Mouse (Mus musculus) spleen, postnatal 14 days (tissue): ENCODE measurements around the gene Sipa1l1.

ENCODE experiments used
- DNase-seq, 2 experiments: peaks; one replicate each; pipeline ENCODE4 v3.0.0; 2021 to 2022; ENCODE audit warnings: low spot score in 2 of 2

The Sipa1l1 gene

GRCm38 (mm10) chr12:82168820-82169533, at the start of gene Sipa1l1:
Gene Sipa1l1, plus strand, starts transcription at chr12:82169320.
- peak; percentile 83 to 85 for DNase-seq

- DNase-seq, result no peak
Observed at GRCm38 (mm10) chr12:82121947-82122346, 47.2 kb upstream of the Sipa1l1 start.

- no peak for DNase-seq
Observed at GRCm38 (mm10) chr12:82122450-82123249, 46.5 kb upstream of the Sipa1l1 start.

GRCm38 (mm10) chr12:82126796-82127195, 42.3 kb upstream of the Sipa1l1 start:
- DNase-seq, result no peak

GRCm38 (mm10) chr12:82139234-82140166, 29.6 kb upstream of the Sipa1l1 start:
- no peak for DNase-seq

GRCm38 (mm10) chr12:82143371-82143770, 25.7 kb upstream of the Sipa1l1 start:
- no peak for DNase-seq

- DNase-seq, result no peak
Observed at GRCm38 (mm10) chr12:82145173-82145572, 23.9 kb upstream of the Sipa1l1 start.

GRCm38 (mm10) chr12:82147021-82147693, 22.0 kb upstream of the Sipa1l1 start:
- DNase-seq, result no peak

- DNase-seq, result no peak
Observed at GRCm38 (mm10) chr12:82148328-82148930, 20.7 kb upstream of the Sipa1l1 start.

GRCm38 (mm10) chr12:82151019-82151418, 18.1 kb upstream of the Sipa1l1 start:
- DNase-seq, result no peak

- DNase-seq, result no peak
Observed at GRCm38 (mm10) chr12:82154527-82154926, 14.6 kb upstream of the Sipa1l1 start.

- no peak for DNase-seq
Observed at GRCm38 (mm10) chr12:82158516-82158915, 10.6 kb upstream of the Sipa1l1 start.

GRCm38 (mm10) chr12:82159372-82159771, 9.7 kb upstream of the Sipa1l1 start:
- no peak for DNase-seq

GRCm38 (mm10) chr12:82165651-82166050, 3.5 kb upstream of the Sipa1l1 start:
- no peak for DNase-seq

- DNase-seq, result no peak
Observed at GRCm38 (mm10) chr12:82166101-82166571, 3.0 kb upstream of the Sipa1l1 start.

GRCm38 (mm10) chr12:82169571-82170431, 681 bp downstream of the Sipa1l1 start:
- DNase-seq, result peak; percentile 20 to 38

- DNase-seq, result no peak
Observed at GRCm38 (mm10) chr12:82170461-82171279, 1.6 kb downstream of the Sipa1l1 start.

GRCm38 (mm10) chr12:82171591-82171990, 2.5 kb downstream of the Sipa1l1 start:
- no peak for DNase-seq

GRCm38 (mm10) chr12:82173623-82174022, 4.5 kb downstream of the Sipa1l1 start:
- DNase-seq, result no peak
